Mouse (Mus musculus): ENCODE measurements around the gene Fam196a.

Fam196a gene

DNA sequence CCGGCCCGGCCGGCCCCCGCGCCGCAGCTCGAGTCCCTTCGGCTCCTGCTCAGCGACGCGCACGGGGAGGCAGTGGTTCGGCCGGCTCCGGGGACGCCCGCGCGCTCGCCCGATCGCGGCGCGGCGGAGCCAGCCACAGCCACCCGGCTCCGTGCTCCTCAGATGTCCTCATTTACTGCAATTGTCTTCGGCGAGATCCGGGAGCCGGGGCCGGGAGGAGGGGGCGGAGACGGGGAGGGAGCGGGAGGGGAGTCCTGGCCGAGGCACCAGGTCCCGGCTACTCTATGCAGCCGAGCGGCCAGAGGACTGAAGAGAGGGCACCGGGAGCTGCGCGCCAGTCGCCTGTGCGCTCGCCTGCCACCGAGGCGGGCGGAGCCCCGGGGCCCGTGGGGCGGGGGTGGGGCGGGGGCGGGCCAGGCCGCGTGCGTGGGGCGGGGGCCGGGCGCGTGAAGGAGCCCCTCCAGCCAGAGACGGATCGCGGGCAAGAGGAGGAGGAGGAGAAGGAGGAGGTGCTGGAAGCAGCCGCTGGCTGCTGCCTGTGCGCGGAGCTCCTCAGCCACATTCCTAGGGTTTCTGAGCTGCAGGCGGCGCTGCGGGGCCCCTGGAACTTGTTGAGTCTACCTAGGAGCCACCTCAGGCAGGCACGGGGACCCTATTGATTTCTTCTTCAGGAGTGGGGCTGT, at the start of gene Fam196a:
Gene Fam196a, minus strand, starts transcription at position 504 of the 683 bp plus-strand sequence.
- no peak for DNase-seq

DNA sequence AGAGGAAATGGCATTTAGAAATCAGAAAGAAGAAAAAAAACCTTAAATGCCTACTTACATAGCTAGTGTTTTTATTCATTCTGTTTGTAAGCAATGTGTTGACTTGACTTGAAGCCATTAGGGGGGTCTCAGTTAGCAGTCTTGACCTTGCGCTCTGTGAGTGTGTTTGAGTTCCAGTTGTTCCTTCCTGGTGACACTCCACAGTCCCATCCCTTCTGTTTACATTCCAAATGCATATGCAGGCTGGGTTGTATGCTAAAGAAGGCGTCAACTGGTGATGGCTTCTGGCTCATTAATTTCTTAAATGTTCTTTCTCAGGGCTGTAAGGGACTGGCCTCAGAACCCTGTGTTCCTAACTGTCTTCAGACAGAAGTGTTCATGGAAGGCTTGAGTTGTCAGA, 23.4 kb upstream of the Fam196a start:
- DNase-seq, result no peak

DNA sequence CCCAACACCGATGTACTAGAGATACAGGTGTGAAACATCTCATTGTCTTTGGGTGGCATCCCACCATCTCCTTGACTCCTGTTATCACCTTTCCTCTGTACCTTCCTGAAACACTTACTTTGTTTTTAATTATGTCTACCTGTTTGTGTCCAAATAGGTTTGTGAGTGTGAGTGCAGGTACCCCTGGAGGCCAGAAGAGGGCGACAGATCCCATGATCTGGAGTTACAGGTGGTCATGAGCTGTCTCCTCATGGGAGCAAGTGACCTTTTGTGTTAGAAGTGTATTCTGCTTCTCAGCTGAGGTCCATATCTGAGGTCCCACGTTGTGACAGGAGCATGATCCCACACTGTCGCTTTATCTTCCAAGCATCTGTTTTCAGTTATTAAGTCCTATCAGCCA, 22.6 kb upstream of the Fam196a start:
- no peak for DNase-seq

DNA sequence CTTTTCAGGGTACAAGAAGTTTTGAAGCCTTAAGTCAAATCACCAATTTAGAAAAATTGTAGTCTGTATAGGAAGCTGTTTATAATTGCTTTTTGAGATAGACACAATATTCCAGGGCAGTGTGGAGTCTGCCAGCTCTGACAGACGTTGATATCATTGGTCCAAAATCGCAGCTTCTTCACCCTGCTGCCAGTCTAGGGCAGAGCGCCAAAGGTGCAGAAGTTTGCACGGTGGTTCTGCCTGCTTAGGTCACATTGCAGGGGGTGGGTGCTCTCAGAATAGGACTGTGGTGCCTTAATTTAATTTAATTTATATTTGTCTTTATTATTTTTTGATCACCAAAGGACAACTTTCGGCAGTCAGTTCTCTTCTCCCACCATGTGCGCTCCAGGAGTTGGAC, 20.9 kb upstream of the Fam196a start:
- DNase-seq, result no peak

DNA sequence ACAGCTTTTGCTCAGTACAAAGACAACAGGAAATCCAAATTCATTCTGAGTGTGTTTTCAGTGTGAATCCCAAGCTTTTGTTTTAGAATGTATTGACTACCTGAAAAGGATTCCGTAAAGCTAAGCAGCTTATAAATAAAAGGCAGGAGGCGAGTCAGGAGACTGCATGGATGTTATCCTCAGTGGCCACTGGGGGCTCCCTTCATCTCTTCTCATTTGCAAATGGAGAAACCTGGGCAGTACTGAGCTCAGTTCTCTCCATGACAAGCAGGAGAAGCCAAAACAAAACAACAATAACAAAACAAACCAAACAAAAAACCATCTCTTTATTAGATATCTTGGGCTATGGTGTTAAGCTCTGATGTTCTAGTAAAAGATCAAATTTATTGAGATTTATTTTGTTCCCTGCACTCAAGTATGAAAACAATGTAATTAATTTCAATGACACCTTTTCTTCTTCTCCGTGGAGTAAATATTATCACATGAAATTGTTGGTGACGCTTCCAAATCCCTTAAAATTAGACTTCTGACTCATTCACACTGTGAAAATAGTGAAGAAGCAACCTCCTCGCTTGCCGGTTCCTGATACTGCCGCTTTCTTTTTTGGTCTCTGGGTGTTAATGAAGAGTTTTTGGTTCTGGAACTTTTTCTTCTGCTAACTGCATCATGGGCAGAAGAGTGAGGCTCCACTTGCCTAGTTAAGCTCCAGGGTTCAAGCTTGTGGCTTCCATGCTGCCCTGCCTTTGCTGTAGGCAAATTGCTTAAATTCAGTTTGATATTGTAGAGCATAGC, 7.9 kb upstream of the Fam196a start:
- no peak for DNase-seq

DNA sequence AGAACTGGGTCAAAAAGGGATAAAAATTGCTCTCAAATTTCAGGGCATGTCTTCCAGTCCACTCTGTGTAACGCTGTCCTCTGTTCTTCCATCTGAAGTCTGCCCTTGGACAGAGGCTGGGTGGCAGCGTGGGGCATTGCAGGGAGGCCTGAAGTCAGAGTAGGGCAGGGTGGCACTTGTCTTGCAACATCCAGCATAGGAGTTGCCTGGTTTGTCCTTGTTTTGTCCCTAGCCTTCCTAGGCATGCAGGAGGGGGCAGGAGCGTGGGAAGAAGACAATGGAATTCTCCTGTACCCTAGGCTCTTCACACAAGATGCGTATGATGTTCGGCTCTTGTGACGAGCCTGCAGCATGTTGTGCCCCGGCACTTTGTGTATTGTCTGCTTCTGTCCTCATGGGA, 5.5 kb upstream of the Fam196a start:
- DNase-seq, result no peak

DNA sequence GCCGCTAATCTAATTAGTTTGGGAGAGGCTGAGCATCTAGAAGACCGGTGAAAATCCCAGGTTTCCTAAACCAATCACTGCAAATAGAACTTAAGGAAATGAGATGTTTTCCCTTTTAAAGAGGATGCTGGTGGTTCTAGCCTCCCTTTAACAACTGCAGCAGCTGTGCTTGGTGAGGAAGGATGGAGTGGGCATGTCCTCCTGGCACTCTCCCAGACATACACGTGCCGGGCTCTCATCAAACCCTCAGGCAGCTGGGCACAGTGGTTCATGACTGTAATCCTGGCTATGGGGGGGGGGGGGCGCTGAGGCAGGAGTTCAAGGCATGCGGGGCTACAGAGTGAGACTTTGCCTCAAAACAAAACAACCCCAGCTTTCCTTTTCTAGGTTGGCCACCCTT, 4.8 kb upstream of the Fam196a start:
- no peak for DNase-seq

DNA sequence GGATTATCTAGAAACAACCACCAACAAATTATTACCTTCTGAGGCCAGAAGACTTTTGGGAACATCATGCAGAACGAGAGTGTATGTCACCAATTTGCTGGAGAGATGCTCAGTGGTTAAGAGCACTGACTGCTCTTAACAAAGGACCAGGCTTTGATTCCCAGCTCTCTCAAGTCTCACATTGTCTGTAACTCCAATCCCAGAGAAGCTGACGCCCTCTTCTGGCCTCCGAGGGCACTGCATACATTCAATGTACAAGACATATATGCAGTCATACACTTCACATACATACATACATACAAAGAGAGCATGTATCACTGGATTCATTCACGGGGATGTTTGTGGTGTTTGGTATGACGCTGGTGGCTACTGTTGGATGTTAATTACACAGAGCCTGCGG, 3.7 kb upstream of the Fam196a start:
- DNase-seq, result no peak

DNA sequence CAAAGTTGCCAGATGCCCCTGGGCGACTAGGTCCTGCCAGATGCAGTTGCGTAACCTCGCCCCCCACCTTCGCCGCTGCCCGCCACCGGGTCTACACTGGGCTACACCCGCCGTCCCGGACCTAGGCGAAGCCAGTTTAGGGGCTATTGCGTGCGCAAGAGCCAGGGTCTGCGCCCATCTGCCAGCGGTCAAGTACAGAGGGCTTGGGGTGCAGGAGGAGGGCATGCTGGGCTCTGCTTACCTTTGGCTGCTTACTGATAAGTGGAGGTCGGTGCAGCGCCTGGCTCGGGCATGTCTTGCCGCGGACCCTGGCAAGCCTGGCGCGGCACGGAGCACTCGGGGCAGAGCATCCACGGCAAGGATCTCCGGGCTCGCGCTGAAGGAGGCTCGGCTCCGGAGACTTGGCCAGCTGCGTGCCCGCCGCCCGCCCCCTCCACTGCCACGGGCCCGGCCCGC, 731 bp downstream of the Fam196a start:
- no peak for DNase-seq

DNA sequence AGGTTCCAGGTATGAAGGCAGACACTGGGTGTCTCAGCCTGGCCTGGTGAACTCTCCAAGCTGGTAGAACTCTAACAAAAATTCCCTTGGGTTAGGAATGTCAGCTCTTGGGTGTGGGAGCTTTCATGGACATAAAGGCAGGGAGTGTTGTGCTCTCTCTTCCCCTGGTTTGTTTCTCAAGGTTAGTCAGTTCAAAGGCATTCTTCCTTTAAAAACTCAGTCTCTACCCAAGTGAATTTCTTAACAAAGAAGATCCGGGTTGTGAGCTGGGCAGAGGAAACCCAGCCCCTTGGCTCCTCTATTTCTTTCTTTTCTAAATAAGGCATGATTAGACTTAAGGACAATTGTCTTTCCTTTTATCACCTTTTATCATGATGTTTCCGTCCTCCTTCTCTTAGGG, 6.3 kb downstream of the Fam196a start:
- DNase-seq, result no peak

DNA sequence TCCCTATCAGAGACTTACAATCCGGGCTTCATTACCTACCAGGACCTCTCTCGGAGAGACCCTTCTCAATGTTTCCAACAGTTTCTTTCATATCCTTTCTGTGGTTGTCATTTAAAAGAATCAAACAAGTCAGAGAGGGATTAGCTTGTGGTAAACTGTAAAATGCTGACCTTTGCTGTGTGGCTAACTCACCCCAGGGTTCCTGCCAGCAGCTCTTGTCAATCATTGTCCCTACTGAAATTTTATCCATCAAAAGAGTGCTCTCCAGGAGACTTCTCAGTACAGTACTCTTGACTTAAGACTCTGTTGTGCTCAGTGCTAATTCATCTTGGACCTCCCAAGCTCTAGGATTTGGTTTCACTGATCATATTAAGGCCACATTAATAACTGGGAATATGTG, 36.2 kb downstream of the Fam196a start:
- no peak for DNase-seq

DNA sequence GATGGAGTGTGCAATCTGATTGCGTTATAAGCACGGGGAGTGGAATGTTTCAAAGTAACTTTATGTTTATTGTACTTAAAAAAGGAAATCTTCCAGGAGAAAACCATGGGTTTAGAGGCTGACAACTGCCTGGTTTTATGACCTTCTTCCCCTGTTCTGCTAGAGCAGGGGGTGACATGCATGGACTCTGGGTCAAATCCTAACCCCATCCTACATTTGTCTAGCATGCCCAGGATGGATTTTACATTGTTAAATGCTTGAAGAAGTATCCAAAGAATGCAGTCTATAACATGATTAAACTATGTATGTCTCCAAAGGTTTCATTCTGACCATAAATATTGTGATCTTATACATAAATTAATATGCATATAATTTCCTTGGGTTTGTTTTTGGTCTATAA, 38.8 kb downstream of the Fam196a start:
- DNase-seq, result no peak

DNA sequence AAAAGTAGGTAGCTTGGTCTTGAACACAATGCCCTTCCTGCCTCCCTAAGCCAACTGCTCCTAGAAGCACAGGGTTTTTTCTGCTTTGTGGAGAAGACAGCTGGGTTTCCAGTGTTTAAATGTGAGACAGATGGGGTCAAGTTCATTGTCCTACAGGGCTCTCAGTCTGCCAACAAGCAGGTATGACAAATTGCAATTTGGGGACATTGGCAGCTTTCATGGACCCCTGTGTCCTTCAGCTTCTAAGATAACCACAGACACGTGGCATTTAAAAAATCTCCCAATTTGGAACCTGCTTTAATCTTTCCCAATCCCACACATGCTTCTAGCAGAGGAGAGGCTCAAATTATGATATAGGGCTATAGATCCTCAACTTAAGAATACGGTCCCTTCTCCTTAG, 43.6 kb downstream of the Fam196a start:
- no peak for DNase-seq

DNA sequence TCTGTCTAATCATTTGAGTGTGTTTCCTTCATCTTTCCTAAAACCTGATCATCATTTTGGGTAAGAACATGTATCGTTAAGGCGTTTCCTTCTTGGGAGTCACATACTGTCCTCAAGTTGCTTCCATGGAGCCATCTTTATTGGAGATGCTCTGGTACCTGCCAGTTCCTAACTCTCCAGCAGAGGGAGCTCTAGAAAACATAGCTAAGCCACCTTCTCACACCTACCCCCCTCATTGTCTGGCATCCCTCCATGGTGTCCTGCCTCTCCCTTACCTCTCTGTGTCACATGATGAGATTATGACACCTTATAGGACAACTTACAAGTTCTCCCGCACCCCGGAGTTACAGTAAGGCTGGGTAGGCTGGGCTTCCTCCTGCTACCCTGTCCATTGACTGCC, 45.3 kb downstream of the Fam196a start:
- DNase-seq, result no peak

DNA sequence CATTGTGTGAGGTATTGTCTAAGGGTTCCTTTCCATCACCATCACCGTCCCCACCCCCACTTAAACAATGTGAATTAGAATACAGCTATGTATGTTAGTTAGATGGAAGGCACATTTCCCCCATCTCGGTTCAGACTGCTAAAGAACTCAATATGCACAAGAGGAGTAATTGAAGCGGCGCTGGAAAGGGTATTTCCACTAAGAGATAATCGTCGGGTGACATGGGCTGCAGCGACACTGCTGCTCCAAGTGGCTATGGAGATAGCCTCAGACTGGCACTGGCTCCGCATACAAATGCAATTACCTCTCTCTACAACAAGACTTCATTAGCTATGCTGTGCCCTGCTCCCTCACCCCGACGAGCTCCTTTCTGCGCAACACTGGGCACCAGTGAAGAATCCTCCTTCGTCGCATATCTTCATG, 45.8 kb downstream of the Fam196a start:
- no peak for DNase-seq

DNA sequence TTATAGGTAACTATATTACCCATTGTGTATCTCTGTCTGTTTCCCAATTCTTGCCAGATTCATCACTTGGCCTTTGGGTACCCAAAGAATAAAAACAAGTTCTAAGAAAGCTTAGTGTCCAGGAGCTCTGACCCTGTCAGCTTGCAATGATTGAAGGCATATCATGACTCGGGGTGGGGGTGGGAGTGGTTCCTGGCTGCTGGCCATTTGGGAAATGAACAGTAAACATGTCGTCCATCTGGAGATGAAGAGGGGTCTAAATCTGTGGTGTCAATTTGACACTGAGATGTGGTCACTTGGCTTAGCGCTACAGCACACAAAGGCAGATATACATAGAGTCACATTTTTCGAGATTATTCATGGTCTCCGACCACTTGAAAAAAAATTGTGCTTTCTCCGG, 54.7 kb downstream of the Fam196a start:
- DNase-seq, result no peak

DNA sequence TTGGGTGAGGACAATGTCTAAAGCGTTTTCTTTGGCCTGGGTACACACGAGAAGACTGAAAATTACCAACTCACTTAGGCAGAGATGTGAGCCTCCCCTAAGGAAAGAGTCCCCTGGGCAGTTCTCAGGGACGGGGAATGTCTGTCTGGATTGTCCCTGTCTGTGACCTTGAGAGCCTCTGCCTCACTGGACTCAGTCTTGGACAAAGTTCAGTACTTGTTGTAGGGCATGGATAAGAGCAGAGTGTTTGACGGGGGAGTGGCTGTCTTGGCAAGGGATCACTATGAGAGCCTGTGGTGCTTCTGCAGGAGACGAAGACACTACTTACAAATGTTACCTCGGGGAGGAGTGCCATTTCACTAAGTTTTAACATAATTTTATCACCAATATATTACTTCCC, 57.8 kb downstream of the Fam196a start:
- DNase-seq, result no peak

DNA sequence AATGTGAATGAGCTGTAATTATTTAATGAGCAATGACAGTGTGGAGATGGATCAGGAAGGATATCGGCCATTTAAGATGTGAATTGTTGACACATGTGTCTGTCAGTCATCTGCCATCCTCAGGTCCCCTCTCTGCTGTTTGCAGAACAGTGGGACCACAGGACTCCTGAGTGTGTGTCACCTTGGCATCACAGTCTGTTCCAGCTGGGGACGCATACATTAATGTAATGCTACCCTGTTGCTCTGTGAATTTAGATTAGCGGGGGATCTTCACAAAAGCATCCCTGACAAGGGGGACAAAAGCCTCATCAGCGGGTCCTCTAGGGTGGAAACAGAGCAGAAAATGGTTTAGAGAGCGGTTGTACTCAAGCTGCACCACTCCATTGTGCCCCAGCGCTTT, 59.2 kb downstream of the Fam196a start:
- DNase-seq, result no peak

DNA sequence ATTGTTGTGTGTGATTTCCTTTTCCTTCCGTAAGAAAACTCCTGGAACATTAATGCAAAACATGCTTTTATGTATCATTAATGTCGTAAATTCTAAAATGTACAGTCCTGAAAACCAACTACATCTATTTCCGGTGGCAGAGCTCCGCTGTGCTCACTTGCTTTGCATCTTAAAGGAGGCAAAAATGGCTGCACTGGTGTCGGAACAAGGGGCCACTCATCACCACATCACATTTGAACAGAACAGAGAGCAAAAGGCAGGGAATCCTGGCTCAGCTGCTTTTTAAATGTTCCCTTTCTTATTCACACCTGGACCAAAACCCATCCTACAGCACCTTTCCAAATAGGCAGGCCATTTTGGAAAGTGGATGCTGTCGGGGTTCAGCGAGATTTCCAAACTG, 65.2 kb downstream of the Fam196a start:
- DNase-seq, result no peak

DNA sequence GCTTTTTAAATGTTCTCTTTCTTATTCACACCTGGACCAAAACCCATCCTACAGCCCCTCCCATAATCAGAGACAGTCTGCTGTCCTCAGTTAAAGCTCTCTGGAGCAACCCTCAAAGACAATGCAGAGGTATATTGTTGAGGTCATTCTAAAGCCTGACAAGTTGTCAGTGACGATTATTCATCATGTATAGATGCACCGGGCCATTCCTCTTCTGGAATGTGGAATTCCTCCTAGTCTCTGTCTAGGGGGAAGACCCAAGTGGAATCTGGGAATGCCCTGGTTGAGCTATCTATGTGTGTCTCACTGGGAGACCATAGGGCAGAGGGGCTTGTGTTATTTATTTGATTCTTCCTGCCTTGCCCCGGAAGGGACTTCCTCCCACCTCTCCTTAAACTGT, 65.7 kb downstream of the Fam196a start:
- DNase-seq, result no peak

DNA sequence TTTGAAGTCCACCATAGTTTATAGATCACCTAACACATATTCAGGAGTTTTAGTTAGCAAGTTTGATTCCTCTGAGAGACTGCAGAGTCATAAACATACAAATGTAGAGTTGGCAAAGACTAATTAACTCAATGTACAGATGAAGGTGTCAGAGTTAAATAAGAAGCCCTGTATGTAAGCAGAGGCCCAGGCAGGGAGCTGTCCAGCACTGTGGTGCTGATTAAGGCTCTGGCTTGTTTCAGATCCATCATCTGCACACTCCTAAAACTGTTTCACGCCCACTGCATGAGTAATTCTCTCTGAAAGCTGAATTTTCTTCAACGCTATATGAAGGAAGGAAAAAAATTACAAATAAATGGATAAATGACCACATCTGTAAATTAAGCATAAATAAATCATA, 74.1 kb downstream of the Fam196a start:
- DNase-seq, result no peak

DNA sequence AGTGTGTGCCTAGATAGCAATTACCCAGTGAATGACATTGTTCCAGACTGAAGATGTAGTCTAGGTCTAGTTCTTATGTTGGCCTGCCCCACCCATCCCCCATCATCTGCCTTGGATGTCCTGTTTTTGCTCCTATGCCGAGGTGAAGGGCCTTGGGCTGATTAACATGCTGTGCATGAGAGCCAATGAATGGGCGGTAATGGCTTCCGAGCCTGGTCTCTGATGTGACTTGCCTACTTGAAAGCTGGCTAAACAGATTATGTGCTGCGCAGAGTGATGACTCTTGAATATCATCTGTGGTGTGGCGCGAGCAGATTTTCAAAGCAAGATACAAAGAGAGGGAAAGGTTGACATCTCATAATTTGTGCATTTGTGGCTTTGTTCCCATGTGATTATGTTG, 76.2 kb downstream of the Fam196a start:
- DNase-seq, result no peak

DNA sequence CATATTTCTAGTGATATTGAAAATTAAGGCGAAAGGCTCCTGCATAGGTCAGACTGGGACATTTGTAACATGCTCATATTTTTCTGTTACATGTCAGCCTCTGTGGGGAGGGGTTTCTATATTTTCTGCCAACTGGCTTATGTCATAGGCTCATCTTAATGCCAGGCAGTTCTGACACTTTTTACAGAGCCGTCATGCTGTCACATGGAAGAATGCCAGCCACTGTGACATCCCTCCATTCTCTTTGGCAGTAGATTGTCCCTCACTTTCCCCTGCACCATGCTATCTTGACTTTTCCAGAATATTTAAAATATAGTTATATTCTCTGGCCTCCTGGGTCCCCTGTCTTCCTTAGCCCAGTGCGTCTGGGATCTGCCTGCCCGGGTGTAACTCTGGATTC, 95.5 kb downstream of the Fam196a start:
- DNase-seq, result no peak

DNA sequence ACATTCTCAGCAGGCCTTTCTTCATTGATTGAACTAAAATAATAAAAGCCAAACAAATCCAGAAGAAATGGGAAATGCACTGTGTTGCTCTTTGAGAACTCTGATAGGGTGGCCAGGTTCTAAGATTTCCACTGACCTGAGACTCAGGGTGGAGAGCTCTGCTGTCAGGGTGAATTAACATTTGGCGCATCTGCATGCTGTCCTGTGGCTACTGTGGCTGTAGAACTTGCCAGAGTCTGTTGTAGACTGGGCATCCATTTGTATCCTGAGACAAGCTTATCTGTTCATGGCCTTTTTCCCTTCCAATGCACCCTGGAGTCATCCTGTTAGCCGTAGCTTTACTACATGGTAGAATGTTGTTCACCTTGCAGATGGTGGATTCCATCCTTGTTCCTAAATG, 98.2 kb downstream of the Fam196a start:
- no peak for DNase-seq
